Mouse (Mus musculus): ENCODE results near the gene Prmt3.

DNA sequence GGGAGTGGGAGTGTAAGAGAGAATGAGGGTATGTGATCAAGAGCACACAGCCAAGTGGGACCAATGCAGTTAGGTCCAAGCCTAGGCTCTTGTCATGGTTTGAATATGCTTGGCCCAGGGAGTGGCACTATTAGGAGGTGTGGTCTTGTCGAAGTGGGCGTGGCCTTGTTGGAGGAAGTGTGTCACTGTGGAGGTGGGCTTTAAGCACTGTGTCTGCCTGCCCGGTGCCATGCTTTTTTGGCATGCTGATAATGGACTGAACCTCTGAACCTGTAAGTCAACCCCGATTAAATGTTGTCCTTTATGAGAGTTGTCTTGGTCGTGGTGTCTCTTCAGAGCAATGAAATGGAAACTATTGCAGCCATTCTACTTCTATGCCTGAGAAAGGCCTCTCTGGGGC lies 99.2 kb downstream of the Prmt3 start:
- no peak for TF ChIP-seq TCF3 (IDR thresholded peaks at IDR 0.05; ENCODE audit: insufficient read length, low read depth)
- TF ChIP-seq MAX (IDR thresholded peaks at IDR 0.05; ENCODE audit: low read depth) = no peak
- no peak for TF ChIP-seq E2F4 (IDR thresholded peaks at IDR 0.05; ENCODE audit: insufficient read depth)
- no peak for TF ChIP-seq POLR2A (IDR thresholded peaks at IDR 0.05; ENCODE audit: insufficient read length, low read depth)
- TF ChIP-seq USF1 (IDR thresholded peaks at IDR 0.05; ENCODE audit: low read depth) = no peak
- TF ChIP-seq CEBPB (IDR thresholded peaks at IDR 0.05; ENCODE audit: insufficient read depth, poor library complexity, severe bottlenecking) = no peak
- TF ChIP-seq TCF12 (IDR thresholded peaks at IDR 0.05; ENCODE audit: insufficient read depth, poor library complexity, severe bottlenecking) = no peak

Measured in myocyte (in vitro differentiated cells).